Mouse (Mus musculus): ENCODE measurements around the gene Ganab.

- TF ChIP-seq EP300 (IDR thresholded peaks at IDR 0.05; ENCODE audit: low read depth) (no peak), CTCF (IDR thresholded peaks at IDR 0.05; ENCODE audit: low read depth) (no peak)
Measured at GRCm38 (mm10) chr19:8870838-8871237, 27.0 kb upstream of the Ganab start.
